Mouse (Mus musculus) stomach, embryonic 14.5 days (tissue): ENCODE results near the gene Mfsd13b. TPM values are rescaled to one million over a fixed set of nuclear protein-coding genes. Genes with fewer than 3 reads are reported as not detected.

Source experiments
- ATAC-seq: fragments of 200-750 bp; cut with Nextera tagmentation; 2 replicates; pipeline ENCODE4 v1.8.0; 2017; ENCODE audit warnings: low read depth, moderate TSS enrichment; ENCODE audit not compliant: insufficient number of reproducible peaks, insufficient read depth, low FRiP score
- H3K27ac ChIP-seq: fragments of 300-500 bp; sonication (generic); 2 replicates; pipeline ENCODE4 v1.5.1; 2014; ENCODE audit warnings: mild to moderate bottlenecking, low read length, moderate library complexity, mixed read lengths
- H3K27me3 ChIP-seq: fragments of 300-500 bp; sonication (generic); 2 replicates; pipeline ENCODE4 v1.6.1; 2014; ENCODE audit warnings: low read length, control low read depth, mixed read lengths; ENCODE audit not compliant: control insufficient read depth, insufficient read depth
- H3K36me3 ChIP-seq: fragments of 300-500 bp; sonication (generic); 2 replicates; pipeline ENCODE4 v1.6.1; 2014; ENCODE audit warnings: mild to moderate bottlenecking, control low read depth, low read length, moderate library complexity, mixed read lengths; ENCODE audit not compliant: control insufficient read depth, insufficient read depth
- H3K4me1 ChIP-seq: fragments of 300-500 bp; sonication (generic); 2 replicates; pipeline ENCODE4 v1.6.1; 2014; ENCODE audit warnings: low read length, control low read depth, mixed read lengths; ENCODE audit not compliant: control insufficient read depth, insufficient read depth
- H3K4me2 ChIP-seq: fragments of 300-500 bp; sonication (generic); replicated peaks from 2 replicates; pipeline ENCODE4 v1.6.1; 2014; ENCODE audit warnings: low read depth, low read length, control low read depth
- H3K4me3 ChIP-seq: fragments of 300-500 bp; sonication (generic); 2 replicates; pipeline ENCODE4 v1.5.1; 2014; ENCODE audit warnings: low read depth, low read length, control low read depth
- H3K9ac ChIP-seq: fragments of 300-500 bp; sonication (generic); replicated peaks from 2 replicates; pipeline ENCODE4 v1.6.1; 2014; ENCODE audit warnings: low read depth, mild to moderate bottlenecking, control low read depth, low read length, moderate library complexity, mixed read lengths
- H3K9me3 ChIP-seq: fragments of 300-500 bp; sonication (generic); 2 replicates; pipeline ENCODE4 v1.6.1; 2016; ENCODE audit warnings: low read depth, low read length, control low read depth; ENCODE audit not compliant: control insufficient read depth
- WGBS: fragments of 180-500 bp; shearing (Covaris S2); extraction: QIAGEN DNeasy Blood & Tissue Kit; methylation state at CpG from one replicate; pipeline ENCODE4 v1.1.7; 2014; 5-methylcytosine and 5-hydroxymethylcytosine counted together
- polyA plus RNA-seq: library from polyadenylated mRNA; unstranded; fragments of >200 nt; fragmentation: Nextera tagmentation; extraction: Ambion mirVana; gene quantifications from 2 replicates; pipeline ENCODE4 v1.2.1, GENCODE M21; 2014

The Mfsd13b gene
- polyA plus RNA-seq, 1 experiment from 2014 or later, result not detected

GRCm38 (mm10) chr7:121000065-121000822 lies 17.9 kb downstream of the Mfsd13b start:
- H3K27me3 ChIP-seq, result no peaks in the 10 kb centered on the region
- no peak for ATAC-seq
- no peak overlapping the region for H3K27ac ChIP-seq
- H3K4me1 ChIP-seq, result no peaks in the 10 kb centered on the region
- no peak overlapping the region for H3K4me2 ChIP-seq
- no peaks in the 10 kb centered on the region for H3K9me3 ChIP-seq
- WGBS, result 69% methylated on average over 3 of the region's 3 CpGs
- no peaks in the 10 kb centered on the region for H3K36me3 ChIP-seq
- H3K4me3 ChIP-seq, result no peak overlapping the region
- H3K9ac ChIP-seq, result no peak overlapping the region

- ATAC-seq, result no peak
- H3K36me3 ChIP-seq, result no peaks in the 10 kb centered on the region
- H3K4me2 ChIP-seq, result no peak overlapping the region
- no peak overlapping the region for H3K27ac ChIP-seq
- no peak overlapping the region for H3K9ac ChIP-seq
- no peaks in the 10 kb centered on the region for H3K4me1 ChIP-seq
- no peaks in the 10 kb centered on the region for H3K9me3 ChIP-seq
- H3K4me3 ChIP-seq, result no peak overlapping the region
- WGBS, result 83% methylated on average over 3 of the region's 3 CpGs
- H3K27me3 ChIP-seq, result no peaks in the 10 kb centered on the region
These were observed 19.6 kb downstream of the Mfsd13b start for GRCm38 (mm10) chr7:121001879-121002278.

GRCm38 (mm10) chr7:121002407-121002928 lies 20.2 kb downstream of the Mfsd13b start:
- Histone ChIP-seq H3K27ac (no peak overlapping the region), H3K27me3 (no peaks in the 10 kb centered on the region), H3K36me3 (no peaks in the 10 kb centered on the region), H3K4me1 (no peaks in the 10 kb centered on the region), H3K4me2 (no peak overlapping the region), H3K9me3 (no peaks in the 10 kb centered on the region), H3K4me3 (no peak overlapping the region), H3K9ac (no peak overlapping the region)
- no peak for ATAC-seq
- WGBS, result 73% methylated on average over 5 of the region's 5 CpGs

- no peaks in the 10 kb centered on the region for H3K27me3 ChIP-seq
- no peak for ATAC-seq
- no peak overlapping the region for H3K9ac ChIP-seq
- H3K4me3 ChIP-seq, result no peak overlapping the region
- WGBS, result 73% methylated on average over 4 of the region's 4 CpGs
- no peaks in the 10 kb centered on the region for H3K4me1 ChIP-seq
- no peak overlapping the region for H3K27ac ChIP-seq
- H3K9me3 ChIP-seq, result no peaks in the 10 kb centered on the region
- H3K4me2 ChIP-seq, result no peak overlapping the region
- no peaks in the 10 kb centered on the region for H3K36me3 ChIP-seq
These were observed 21.6 kb downstream of the Mfsd13b start for GRCm38 (mm10) chr7:121003793-121004418.

GRCm38 (mm10) chr7:121011794-121012689 lies 29.7 kb downstream of the Mfsd13b start:
- WGBS, result 63% methylated on average over 10 of the region's 10 CpGs
- no peak overlapping the region for H3K4me3 ChIP-seq
- no peaks in the 10 kb centered on the region for H3K36me3 ChIP-seq
- no peak overlapping the region for H3K9ac ChIP-seq
- no peak overlapping the region for H3K4me2 ChIP-seq
- no peaks in the 10 kb centered on the region for H3K9me3 ChIP-seq
- H3K4me1 ChIP-seq, result no peaks in the 10 kb centered on the region
- no peak overlapping the region for H3K27ac ChIP-seq
- ATAC-seq, result no peak
- H3K27me3 ChIP-seq, result no peaks in the 10 kb centered on the region

GRCm38 (mm10) chr7:121014486-121014885 lies 32.2 kb downstream of the Mfsd13b start:
- ATAC-seq, result no peak
- no peak overlapping the region for H3K4me3 ChIP-seq
- no peak overlapping the region for H3K27ac ChIP-seq
- H3K4me1 ChIP-seq, result no peaks in the 10 kb centered on the region
- no peak overlapping the region for H3K4me2 ChIP-seq
- no peaks in the 10 kb centered on the region for H3K36me3 ChIP-seq
- H3K9me3 ChIP-seq, result no peaks in the 10 kb centered on the region
- H3K9ac ChIP-seq, result no peak overlapping the region
- H3K27me3 ChIP-seq, result no peaks in the 10 kb centered on the region
- WGBS, result 81% methylated on average over 10 of the region's 10 CpGs

GRCm38 (mm10) chr7:121018778-121019177 lies 36.5 kb downstream of the Mfsd13b start:
- Histone ChIP-seq H3K9ac (no peak overlapping the region), H3K27ac (no peak overlapping the region), H3K27me3 (no peaks in the 10 kb centered on the region), H3K4me1 (no peaks in the 10 kb centered on the region), H3K9me3 (no peaks in the 10 kb centered on the region), H3K4me2 (no peak overlapping the region), H3K4me3 (no peak overlapping the region), H3K36me3 (no peaks in the 10 kb centered on the region)
- WGBS, result 81% methylated on average over 3 of the region's 3 CpGs
- no peak for ATAC-seq

- Histone ChIP-seq H3K36me3 (no peaks in the 10 kb centered on the region), H3K9me3 (no peaks in the 10 kb centered on the region), H3K27ac (no peak overlapping the region), H3K4me2 (no peak overlapping the region), H3K27me3 (no peaks in the 10 kb centered on the region), H3K4me1 (no peaks in the 10 kb centered on the region), H3K4me3 (no peak overlapping the region), H3K9ac (no peak overlapping the region)
- 31% methylated on average over 8 of the region's 8 CpGs for WGBS
- ATAC-seq, result no peak
These were observed 38.0 kb downstream of the Mfsd13b start for GRCm38 (mm10) chr7:121020277-121020676.
